In the genomic region with DNA sequence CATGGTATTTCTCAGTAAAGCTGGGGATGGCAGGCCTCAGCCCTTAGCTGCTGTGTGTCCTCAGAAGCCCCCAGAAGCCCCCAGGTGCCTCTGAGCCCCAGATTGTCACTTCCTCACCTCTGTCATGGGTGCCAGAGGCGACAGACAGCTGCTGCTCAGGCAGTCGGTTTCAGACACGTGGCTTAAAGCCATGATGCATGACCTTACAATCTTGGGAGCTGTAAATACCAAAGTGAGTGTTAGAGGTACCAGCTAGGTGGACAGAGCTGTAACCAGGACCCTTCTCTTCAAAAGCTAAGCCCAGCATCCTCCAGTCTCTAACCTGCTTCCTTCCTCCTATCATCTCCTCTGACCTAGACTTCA, we compare ENCODE assay signal across 23 mouse cellular contexts. TPM values are rescaled to one million over a fixed set of nuclear protein-coding genes. Genes with fewer than 3 reads are reported as not detected.
A peak's percentile ranks its signal among the peaks of the same experiment; 100 is the strongest.
DNase-seq lines count a peak whose midpoint lies in the region; ATAC-seq and TF ChIP-seq lines count a peak whose summit lies in the region.
"Had no signal": no experiment of that assay in that cellular context is flagged by ENCODE, and none has a peak within 500 bp of the region (broad histone marks: within the 10 kb centered on the region; RNA-seq: fewer than 3 reads in every experiment).

No protein-coding gene starts in this region.

- no peak overlapping the region for H3K4me2 ChIP-seq in heart, embryonic 11.5 days
- no peak overlapping the region for H3K4me2 ChIP-seq in heart, embryonic 12.5 days
- no peak overlapping the region for H3K4me2 ChIP-seq in intestine, embryonic 15.5 days (replicated peaks)
- no peak overlapping the region for H3K4me2 ChIP-seq in liver, postnatal 0 days (ENCODE audit: low read depth, low read length)
- H3K4me2 ChIP-seq: embryonic facial prominence, embryonic 15.5 days; heart, embryonic 15.5 days; hindbrain, embryonic 13.5 days had no signal

- no peak for TF ChIP-seq CTCF in bone marrow, adult 2 months (IDR thresholded peaks at IDR 0.05; ENCODE audit: control insufficient read depth, insufficient read depth, low read length)
- no peak for TF ChIP-seq CTCF in liver, postnatal 0 days (IDR thresholded peaks at IDR 0.05; ENCODE audit: low read depth)

- 0 out of 2 replicates have a peak overlapping the region, but pooled peaks have one; percentile 24 for H3K9ac ChIP-seq in heart, embryonic 11.5 days (ENCODE audit: low read depth, low read length)
- H3K9ac ChIP-seq in heart, embryonic 12.5 days = no peak overlapping the region
- no peak overlapping the region for H3K9ac ChIP-seq in intestine, embryonic 15.5 days
- H3K9ac ChIP-seq in liver, postnatal 0 days (replicated peaks) = no peak overlapping the region
- H3K9ac ChIP-seq: embryonic facial prominence, embryonic 15.5 days; heart, embryonic 15.5 days; hindbrain, embryonic 13.5 days had no signal

- ATAC-seq in heart, embryonic 11.5 days (replicated peaks; ENCODE audit: insufficient number of reproducible peaks, low FRiP score, low TSS enrichment) = no peak
- no peak for ATAC-seq in heart, embryonic 12.5 days (ENCODE audit: insufficient number of reproducible peaks, low FRiP score)
- ATAC-seq in monocyte, adult 5-6 weeks (replicated peaks; ENCODE audit: insufficient number of reproducible peaks, low FRiP score, low TSS enrichment, poor library complexity, severe bottlenecking) = peak; percentile 45
- ATAC-seq in intestine, embryonic 15.5 days = no peak
- ATAC-seq in liver, postnatal 0 days = no peak
- ATAC-seq: forebrain, embryonic 14.5 days; hindbrain, postnatal 0 days; intestine, embryonic 16.5 days had no signal

- no peaks in the 10 kb centered on the region; the same call in 1 of the 2 replicates for H3K9me3 ChIP-seq in heart, embryonic 11.5 days (replicated peaks; ENCODE audit: control insufficient read depth, low read length)
- H3K9me3 ChIP-seq in heart, embryonic 12.5 days (replicated peaks) = peaks cover 11% of the 10 kb centered on the region; the same call in 1 of the 2 replicates
- no peaks in the 10 kb centered on the region for H3K9me3 ChIP-seq in intestine, embryonic 15.5 days
- 0 out of 2 replicates have a peak, but pooled peaks cover 2% of the 10 kb centered on the region for H3K9me3 ChIP-seq in liver, postnatal 0 days (ENCODE audit: low read length)
- H3K9me3 ChIP-seq: embryonic facial prominence, embryonic 15.5 days; heart, embryonic 15.5 days had no signal

- no peak for TF ChIP-seq POLR2A in bone marrow, adult 2 months (IDR thresholded peaks at IDR 0.05; ENCODE audit: borderline replicate concordance, control insufficient read depth, low read depth, low read length)

- no peak for TF ChIP-seq EP300 in liver, postnatal 0 days (IDR thresholded peaks at IDR 0.05; ENCODE audit: low read depth)

- H3K27ac ChIP-seq in heart, embryonic 11.5 days (ENCODE audit: low read depth, low read length) = no peak overlapping the region
- H3K27ac ChIP-seq in heart, embryonic 12.5 days (ENCODE audit: poor library complexity, severe bottlenecking) = no peak overlapping the region
- H3K27ac ChIP-seq in bone marrow, adult 2 months (ENCODE audit: control insufficient read depth, insufficient read depth, low read depth, low read length, poor library complexity) = peak overlapping the region; percentile 51
- no peak overlapping the region for H3K27ac ChIP-seq in intestine, embryonic 15.5 days
- no peak overlapping the region for H3K27ac ChIP-seq in liver, postnatal 0 days (ENCODE audit: low read depth)
- H3K27ac ChIP-seq: embryonic facial prominence, embryonic 15.5 days; forebrain, embryonic 10.5 days; gastrocnemius, adult 2 months; heart, embryonic 15.5 days; hindbrain, embryonic 13.5 days; hindbrain, postnatal 0 days had no signal

- H3K27me3 ChIP-seq in heart, embryonic 11.5 days (ENCODE audit: control insufficient read depth, insufficient read depth, low read length) = no peaks in the 10 kb centered on the region
- H3K27me3 ChIP-seq in heart, embryonic 12.5 days (replicated peaks) = no peaks in the 10 kb centered on the region
- no peaks in the 10 kb centered on the region for H3K27me3 ChIP-seq in intestine, embryonic 15.5 days (replicated peaks)
- no peaks in the 10 kb centered on the region for H3K27me3 ChIP-seq in liver, postnatal 0 days (ENCODE audit: insufficient read depth, low read length)
- H3K27me3 ChIP-seq: embryonic facial prominence, embryonic 15.5 days; heart, embryonic 15.5 days had no signal

- H3K36me3 ChIP-seq in heart, embryonic 11.5 days (ENCODE audit: control insufficient read depth, insufficient read depth, low read length) = no peaks in the 10 kb centered on the region
- no peaks in the 10 kb centered on the region for H3K36me3 ChIP-seq in heart, embryonic 12.5 days
- H3K36me3 ChIP-seq in intestine, embryonic 15.5 days = no peaks in the 10 kb centered on the region
- no peaks in the 10 kb centered on the region for H3K36me3 ChIP-seq in liver, postnatal 0 days (replicated peaks; ENCODE audit: insufficient read depth, low read length)
- H3K36me3 ChIP-seq: embryonic facial prominence, embryonic 15.5 days; forebrain, embryonic 10.5 days; heart, embryonic 15.5 days; hindbrain, embryonic 13.5 days had no signal

- 56% methylated on average over 3 of the region's 3 CpGs for WGBS in heart, embryonic 11.5 days (ENCODE audit: insufficient replicate concordance)
- 51% methylated on average over 3 of the region's 3 CpGs for WGBS in heart, embryonic 12.5 days
- WGBS in bone marrow, adult 2 months = 27% methylated on average over 3 of the region's 3 CpGs
- WGBS in intestine, embryonic 15.5 days = 46% methylated on average over 3 of the region's 3 CpGs
- 38% methylated on average over 3 of the region's 3 CpGs for WGBS in liver, postnatal 0 days (ENCODE audit: insufficient replicate concordance)

- no peak for DNase-seq in adipocyte (ENCODE audit: low spot score)
- DNase-seq in liver, postnatal 0 days = no peak
- DNase-seq: adrenal gland, postnatal 10 days; cerebellum, adult 11-12 months; cerebellum, adult 9-10 months; embryo, embryonic 11 days; gastrocnemius, adult 2 months; gastrocnemius, postnatal 25 days; heart, adult 11 months; heart, postnatal 14 days had no signal

- H3K4me3 ChIP-seq in heart, embryonic 11.5 days (ENCODE audit: low read depth, low read length) = no peak overlapping the region
- no peak overlapping the region for H3K4me3 ChIP-seq in heart, embryonic 12.5 days
- no peak overlapping the region for H3K4me3 ChIP-seq in bone marrow, adult 2 months (replicated peaks; ENCODE audit: control insufficient read depth, low read depth, low read length)
- no peak overlapping the region for H3K4me3 ChIP-seq in intestine, embryonic 15.5 days (replicated peaks)
- H3K4me3 ChIP-seq in liver, postnatal 0 days (ENCODE audit: low read depth, low read length) = no peak overlapping the region
- H3K4me3 ChIP-seq: embryonic facial prominence, embryonic 15.5 days; erythroblast, embryonic 14.5 days; forebrain, embryonic 10.5 days; gastrocnemius, adult 2 months; heart, embryonic 15.5 days; hindbrain, embryonic 13.5 days had no signal

- no peaks in the 10 kb centered on the region for H3K4me1 ChIP-seq in heart, embryonic 11.5 days (ENCODE audit: control insufficient read depth, insufficient read depth, low read length)
- H3K4me1 ChIP-seq in heart, embryonic 12.5 days (replicated peaks) = no peaks in the 10 kb centered on the region
- peaks cover 4% of the 10 kb centered on the region; the same call in 1 of the 2 replicates for H3K4me1 ChIP-seq in bone marrow, adult 2 months (ENCODE audit: control insufficient read depth, insufficient read depth, low read length)
- no peaks in the 10 kb centered on the region for H3K4me1 ChIP-seq in intestine, embryonic 15.5 days (replicated peaks)
- H3K4me1 ChIP-seq in liver, postnatal 0 days (ENCODE audit: insufficient read depth) = 0 out of 2 replicates have a peak, but pooled peaks cover 2% of the 10 kb centered on the region
- H3K4me1 ChIP-seq: embryonic facial prominence, embryonic 15.5 days; forebrain, embryonic 10.5 days; heart, embryonic 15.5 days; hindbrain, embryonic 13.5 days had no signal

RNA-seq across cellular contexts. Expression of a gene that starts 21.7 kb away (rescaled TPM):
- polyA plus RNA-seq in heart, embryonic 11.5 days (2014; fragmentation: Nextera tagmentation; extraction: Ambion mirVana) = 43.5 and 46.7 TPM in 2 replicates
- polyA plus RNA-seq in heart, embryonic 12.5 days (2016; fragmentation: Nextera tagmentation; extraction: Ambion mirVana) = 59.5 and 63.3 TPM in 2 replicates
- 13.7 and 34.3 TPM in 2 replicates for polyA plus RNA-seq in bone marrow, adult 2 months (2011; ENCODE audit: insufficient read depth, insufficient read length, low replicate concordance, missing spikeins)
- 199 to 318 TPM (median 242 TPM) in 3 replicates for total RNA-seq in monocyte, adult 5-6 weeks (2017)
- polyA plus RNA-seq in intestine, embryonic 15.5 days (2015; fragmentation: Nextera tagmentation; extraction: Ambion mirVana) = 41.1 and 54.2 TPM in 2 replicates
- 31.4 and 32.4 TPM in 2 replicates for polyA plus RNA-seq in liver, postnatal 0 days (2015; fragmentation: Nextera tagmentation; extraction: Ambion mirVana)
